Comparison of ENCODE assay signal across 17 mouse cellular contexts in genomic region chr4:55047266-55047665, GRCm38 (mm10).
"Had no signal": no experiment of that assay in that cellular context is flagged by ENCODE, and none has a peak within 500 bp of the region (broad histone marks: within the 10 kb centered on the region; RNA-seq: fewer than 3 reads in every experiment).

No protein-coding gene starts in this region.

- H3K9me3 ChIP-seq: limb, embryonic 12.5 days; liver, embryonic 15.5 days; lung, embryonic 15.5 days; midbrain, embryonic 10.5 days; neural tube, embryonic 12.5 days; stomach, embryonic 15.5 days had no signal

- H3K4me3 ChIP-seq: limb, embryonic 12.5 days; liver, embryonic 15.5 days; lung, embryonic 15.5 days; midbrain, embryonic 10.5 days; neural tube, embryonic 12.5 days; stomach, embryonic 15.5 days had no signal

- H3K36me3 ChIP-seq: liver, embryonic 15.5 days; stomach, embryonic 15.5 days had no signal

- H3K4me1 ChIP-seq: liver, embryonic 15.5 days; neural tube, embryonic 12.5 days; stomach, embryonic 15.5 days had no signal

- H3K27me3 ChIP-seq: limb, embryonic 12.5 days; liver, embryonic 15.5 days; lung, embryonic 15.5 days; neural tube, embryonic 12.5 days; stomach, embryonic 15.5 days had no signal

- H3K27ac ChIP-seq: limb, embryonic 12.5 days; liver, embryonic 15.5 days; lung, embryonic 15.5 days; midbrain, embryonic 10.5 days; neural tube, embryonic 12.5 days; stomach, embryonic 15.5 days had no signal

- H3K9ac ChIP-seq: limb, embryonic 12.5 days; liver, embryonic 15.5 days; lung, embryonic 15.5 days; neural tube, embryonic 12.5 days; stomach, embryonic 15.5 days had no signal

- ATAC-seq: inflammation-experienced regulatory T-cells, adult 6 months; intestine, postnatal 0 days had no signal

- H3K4me2 ChIP-seq: limb, embryonic 12.5 days; liver, embryonic 15.5 days; lung, embryonic 15.5 days; neural tube, embryonic 12.5 days had no signal

- DNase-seq: kidney, adult 8-10 months; kidney, postnatal 25 days; layer of hippocampus, adult 9-11 months; layer of hippocampus, postnatal 36 days; liver; midbrain, embryonic 14.5 days; right cerebral cortex, postnatal 4 days; spleen, adult 18-20 months; thymus, postnatal 36 days had no signal
